Mouse (Mus musculus): ENCODE results near the gene Rprd1b. TPM values are rescaled to one million over a fixed set of nuclear protein-coding genes. Genes with fewer than 3 reads are reported as not detected.

Rprd1b gene
- polyA plus RNA-seq, 1 experiment, result 14.7 TPM

- H3K4me3 ChIP-seq (ENCODE audit: insufficient read depth, low read length), result no peak overlapping the region
- TF ChIP-seq CTCF (IDR thresholded peaks at IDR 0.05; ENCODE audit: low read depth, low read length) (no peak), POLR2A (IDR thresholded peaks at IDR 0.05; ENCODE audit: borderline replicate concordance, low read depth, low read length) (no peak)
- H3K4me1 ChIP-seq (ENCODE audit: control insufficient read depth, insufficient read depth, low read length), result peaks cover 30% of the 10 kb centered on the region
- no peak overlapping the region for H3K27ac ChIP-seq (ENCODE audit: insufficient read depth, low read depth, low read length)
These were observed 111.3 kb downstream of the Rprd1b start for GRCm38 (mm10) chr2:158139628-158140027.

GRCm38 (mm10) chr2:158140664-158141063, 112.4 kb downstream of the Rprd1b start:
- Histone ChIP-seq H3K27ac (ENCODE audit: insufficient read depth, low read depth, low read length) (no peak overlapping the region), H3K4me1 (ENCODE audit: control insufficient read depth, insufficient read depth, low read length) (peaks cover 32% of the 10 kb centered on the region), H3K4me3 (ENCODE audit: insufficient read depth, low read length) (no peak overlapping the region)
- no peak for TF ChIP-seq CTCF (IDR thresholded peaks at IDR 0.05; ENCODE audit: low read depth, low read length)
- no peak for TF ChIP-seq POLR2A (IDR thresholded peaks at IDR 0.05; ENCODE audit: borderline replicate concordance, low read depth, low read length)

- H3K4me3 ChIP-seq (ENCODE audit: insufficient read depth, low read length), result no peak overlapping the region
- H3K4me1 ChIP-seq (ENCODE audit: control insufficient read depth, insufficient read depth, low read length), result peaks cover 29% of the 10 kb centered on the region
- H3K27ac ChIP-seq (ENCODE audit: insufficient read depth, low read depth, low read length), result no peak overlapping the region
- TF ChIP-seq CTCF (IDR thresholded peaks at IDR 0.05; ENCODE audit: low read depth, low read length), result no peak
- TF ChIP-seq POLR2A (IDR thresholded peaks at IDR 0.05; ENCODE audit: borderline replicate concordance, low read depth, low read length), result no peak
These were observed 113.0 kb downstream of the Rprd1b start for GRCm38 (mm10) chr2:158141271-158141670.

GRCm38 (mm10) chr2:158141690-158142440, 113.6 kb downstream of the Rprd1b start:
- Histone ChIP-seq H3K4me1 (ENCODE audit: control insufficient read depth, insufficient read depth, low read length) (peaks cover 24% of the 10 kb centered on the region), H3K4me3 (ENCODE audit: insufficient read depth, low read length) (no peak overlapping the region), H3K27ac (ENCODE audit: insufficient read depth, low read depth, low read length) (no peak overlapping the region)
- no peak for TF ChIP-seq CTCF (IDR thresholded peaks at IDR 0.05; ENCODE audit: low read depth, low read length)
- no peak for TF ChIP-seq POLR2A (IDR thresholded peaks at IDR 0.05; ENCODE audit: borderline replicate concordance, low read depth, low read length)

- Histone ChIP-seq H3K4me1 (ENCODE audit: control insufficient read depth, insufficient read depth, low read length) (peaks cover 21% of the 10 kb centered on the region), H3K27ac (ENCODE audit: insufficient read depth, low read depth, low read length) (no peak overlapping the region), H3K4me3 (ENCODE audit: insufficient read depth, low read length) (no peak overlapping the region)
- TF ChIP-seq CTCF (IDR thresholded peaks at IDR 0.05; ENCODE audit: low read depth, low read length) (no peak), POLR2A (IDR thresholded peaks at IDR 0.05; ENCODE audit: borderline replicate concordance, low read depth, low read length) (no peak)
These were observed 114.7 kb downstream of the Rprd1b start for GRCm38 (mm10) chr2:158142981-158143380.

- H3K27ac ChIP-seq (ENCODE audit: insufficient read depth, low read depth, low read length), result no peak overlapping the region
- peaks cover 21% of the 10 kb centered on the region for H3K4me1 ChIP-seq (ENCODE audit: control insufficient read depth, insufficient read depth, low read length)
- no peak overlapping the region for H3K4me3 ChIP-seq (ENCODE audit: insufficient read depth, low read length)
These were observed 115.5 kb downstream of the Rprd1b start for GRCm38 (mm10) chr2:158143816-158144215.

GRCm38 (mm10) chr2:158144263-158144662, 116.0 kb downstream of the Rprd1b start:
- Histone ChIP-seq H3K4me1 (ENCODE audit: control insufficient read depth, insufficient read depth, low read length) (peaks cover 21% of the 10 kb centered on the region), H3K4me3 (ENCODE audit: insufficient read depth, low read length) (no peak overlapping the region), H3K27ac (ENCODE audit: insufficient read depth, low read depth, low read length) (no peak overlapping the region)
- TF ChIP-seq POLR2A (IDR thresholded peaks at IDR 0.05; ENCODE audit: borderline replicate concordance, low read depth, low read length), result no peak
- TF ChIP-seq CTCF (IDR thresholded peaks at IDR 0.05; ENCODE audit: low read depth, low read length), result no peak

More at GRCm38 (mm10) chr2:158143816-158144215, 115.5 kb downstream of the Rprd1b start:
- TF ChIP-seq POLR2A (IDR thresholded peaks at IDR 0.05; ENCODE audit: borderline replicate concordance, low read depth, low read length), result no peak
- no peak for TF ChIP-seq CTCF (IDR thresholded peaks at IDR 0.05; ENCODE audit: low read depth, low read length)

GRCm38 (mm10) chr2:158144750-158145527, 116.6 kb downstream of the Rprd1b start:
- TF ChIP-seq POLR2A (IDR thresholded peaks at IDR 0.05; ENCODE audit: borderline replicate concordance, low read depth, low read length) (no peak), CTCF (IDR thresholded peaks at IDR 0.05; ENCODE audit: low read depth, low read length) (no peak)
- Histone ChIP-seq H3K4me1 (ENCODE audit: control insufficient read depth, insufficient read depth, low read length) (peaks cover 21% of the 10 kb centered on the region), H3K27ac (ENCODE audit: insufficient read depth, low read depth, low read length) (no peak overlapping the region), H3K4me3 (ENCODE audit: insufficient read depth, low read length) (peak overlapping the region; percentile 52; the same call in 1 of the 2 replicates)

- Histone ChIP-seq H3K27ac (ENCODE audit: insufficient read depth, low read depth, low read length) (no peak overlapping the region), H3K4me3 (ENCODE audit: insufficient read depth, low read length) (peak overlapping the region; percentile 52), H3K4me1 (ENCODE audit: control insufficient read depth, insufficient read depth, low read length) (peaks cover 21% of the 10 kb centered on the region)
- TF ChIP-seq CTCF (IDR thresholded peaks at IDR 0.05; ENCODE audit: low read depth, low read length), result no peak
- no peak for TF ChIP-seq POLR2A (IDR thresholded peaks at IDR 0.05; ENCODE audit: borderline replicate concordance, low read depth, low read length)
These were observed 117.3 kb downstream of the Rprd1b start for GRCm38 (mm10) chr2:158145528-158146065.
